Mouse (Mus musculus): ENCODE data around the gene Gm29609. TPM values are rescaled to one million over a fixed set of nuclear protein-coding genes. Genes with fewer than 3 reads are reported as not detected.

The Gm29609 gene
- polyA plus RNA-seq (2012; fragmentation: generic; extraction: Trizol) = 2.6 TPM

GRCm38 (mm10) chr5:31179766-31180630 is at the start of gene Gm29609, which contains the start of gene Gtf3c2:
Gene Gm29609 (minus strand): TSS chr5:31179911.
Gene Gtf3c2 (minus strand): TSS chr5:31180144.
- Histone ChIP-seq H3K4me2 (ENCODE audit: low read depth) (peak within 1 kb of the TSS; percentile 95), H3K27me3 (ENCODE audit: control insufficient read depth, insufficient read depth, insufficient read length) (no peaks in the 10 kb centered on the region), H3K36me3 (ENCODE audit: control insufficient read depth, insufficient read depth) (no peaks in the 10 kb centered on the region), H3K79me2 (ENCODE audit: control insufficient read depth, insufficient read depth) (peaks cover 47% of the 10 kb centered on the region), H3K4me3 (peak within 1 kb of the TSS; percentile 92), H3ac (ENCODE audit: control insufficient read depth, insufficient read length) (peak within 1 kb of the TSS; percentile 80)
- TF ChIP-seq POLR2AphosphoS2 (IDR thresholded peaks at IDR 0.05; ENCODE audit: insufficient read length, low read depth) (peak; percentile 78), MAX (IDR thresholded peaks at IDR 0.05; ENCODE audit: low read depth) (no peak), SRF (IDR thresholded peaks at IDR 0.05; ENCODE audit: control insufficient read depth, insufficient read length, low read depth) (no peak), MYOD1 (IDR thresholded peaks at IDR 0.05; ENCODE audit: control insufficient read depth in 1 of 3, insufficient read length in 2 of 3, low read depth in 2 of 3) (no peak), TCF3 (IDR thresholded peaks at IDR 0.05; ENCODE audit: insufficient read length, low read depth) (no peak), CEBPB (IDR thresholded peaks at IDR 0.05; ENCODE audit: insufficient read depth, poor library complexity, severe bottlenecking) (no peak), POLR2A (IDR thresholded peaks at IDR 0.05; ENCODE audit: insufficient read length, low read depth) (peak; percentile 90), TCF12 (IDR thresholded peaks at IDR 0.05; ENCODE audit: insufficient read depth, poor library complexity, severe bottlenecking) (no peak), MYOG (IDR thresholded peaks at IDR 0.05; ENCODE audit: control insufficient read depth in 1 of 3, insufficient read depth in 1 of 3, insufficient read length in 2 of 3, low read depth in 2 of 3) (peak in 1 of 3 experiments; percentile 2), E2F4 (IDR thresholded peaks at IDR 0.05; ENCODE audit: insufficient read depth) (peak; percentile 79), REST (IDR thresholded peaks at IDR 0.05; ENCODE audit: insufficient read depth, insufficient read length) (no peak), USF1 (IDR thresholded peaks at IDR 0.05; ENCODE audit: low read depth) (no peak)

- Histone ChIP-seq H3K27me3 (ENCODE audit: control insufficient read depth, insufficient read depth, insufficient read length) (no peaks in the 10 kb centered on the region), H3K4me2 (ENCODE audit: low read depth) (no peak overlapping the region), H3K36me3 (ENCODE audit: control insufficient read depth, insufficient read depth) (no peaks in the 10 kb centered on the region), H3ac (ENCODE audit: control insufficient read depth, insufficient read length) (no peak overlapping the region), H3K79me2 (ENCODE audit: control insufficient read depth, insufficient read depth) (no peaks in the 10 kb centered on the region), H3K4me3 (no peak overlapping the region)
- no peak for TF ChIP-seq POLR2AphosphoS2 (IDR thresholded peaks at IDR 0.05; ENCODE audit: insufficient read length, low read depth)
- no peak for TF ChIP-seq MYOD1 (IDR thresholded peaks at IDR 0.05; ENCODE audit: control insufficient read depth in 1 of 3, insufficient read length in 2 of 3, low read depth in 2 of 3)
- TF ChIP-seq CEBPB (IDR thresholded peaks at IDR 0.05; ENCODE audit: insufficient read depth, poor library complexity, severe bottlenecking) = no peak
- no peak for TF ChIP-seq SRF (IDR thresholded peaks at IDR 0.05; ENCODE audit: control insufficient read depth, insufficient read length, low read depth)
- TF ChIP-seq TCF12 (IDR thresholded peaks at IDR 0.05; ENCODE audit: insufficient read depth, poor library complexity, severe bottlenecking) = no peak
- TF ChIP-seq E2F4 (IDR thresholded peaks at IDR 0.05; ENCODE audit: insufficient read depth) = no peak
Measured at GRCm38 (mm10) chr5:31226641-31227040, 46.9 kb upstream of the Gm29609 start.

- Histone ChIP-seq H3ac (ENCODE audit: control insufficient read depth, insufficient read length) (no peak overlapping the region), H3K79me2 (ENCODE audit: control insufficient read depth, insufficient read depth) (peaks cover 26% of the 10 kb centered on the region), H3K27me3 (ENCODE audit: control insufficient read depth, insufficient read depth, insufficient read length) (no peaks in the 10 kb centered on the region), H3K4me2 (ENCODE audit: low read depth) (no peak overlapping the region), H3K4me3 (no peak overlapping the region), H3K36me3 (ENCODE audit: control insufficient read depth, insufficient read depth) (no peaks in the 10 kb centered on the region)
- no peak for TF ChIP-seq E2F4 (IDR thresholded peaks at IDR 0.05; ENCODE audit: insufficient read depth)
- no peak for TF ChIP-seq TCF12 (IDR thresholded peaks at IDR 0.05; ENCODE audit: insufficient read depth, poor library complexity, severe bottlenecking)
- TF ChIP-seq POLR2AphosphoS2 (IDR thresholded peaks at IDR 0.05; ENCODE audit: insufficient read length, low read depth) = no peak
- no peak for TF ChIP-seq CEBPB (IDR thresholded peaks at IDR 0.05; ENCODE audit: insufficient read depth, poor library complexity, severe bottlenecking)
- no peak for TF ChIP-seq POLR2A (IDR thresholded peaks at IDR 0.05; ENCODE audit: insufficient read length, low read depth)
- TF ChIP-seq SRF (IDR thresholded peaks at IDR 0.05; ENCODE audit: control insufficient read depth, insufficient read length, low read depth) = no peak
- no peak for TF ChIP-seq USF1 (IDR thresholded peaks at IDR 0.05; ENCODE audit: low read depth)
Measured at GRCm38 (mm10) chr5:31222696-31223095, 43.0 kb upstream of the Gm29609 start.

GRCm38 (mm10) chr5:31221304-31221945 is 41.7 kb upstream of the Gm29609 start:
- no peaks in the 10 kb centered on the region for H3K36me3 ChIP-seq (ENCODE audit: control insufficient read depth, insufficient read depth)

More at GRCm38 (mm10) chr5:31221304-31221945, 41.7 kb upstream of the Gm29609 start:
- peaks cover 39% of the 10 kb centered on the region for H3K79me2 ChIP-seq (ENCODE audit: control insufficient read depth, insufficient read depth)
- H3ac ChIP-seq (ENCODE audit: control insufficient read depth, insufficient read length) = peak overlapping the region; percentile 32
- TF ChIP-seq POLR2A (IDR thresholded peaks at IDR 0.05; ENCODE audit: insufficient read length, low read depth) (peak; percentile 16), USF1 (IDR thresholded peaks at IDR 0.05; ENCODE audit: low read depth) (no peak)
- H3K4me2 ChIP-seq (ENCODE audit: low read depth) = peak overlapping the region; percentile 72
- peak overlapping the region; percentile 90 for H3K4me3 ChIP-seq
- no peaks in the 10 kb centered on the region for H3K27me3 ChIP-seq (ENCODE audit: control insufficient read depth, insufficient read depth, insufficient read length)

Data from myocyte (in vitro differentiated cells).